Mouse (Mus musculus) CH12.LX (cell line): ENCODE data around the gene Ube2q1. TPM values are rescaled to one million over a fixed set of nuclear protein-coding genes. Genes with fewer than 3 reads are reported as not detected.

Source experiments
- DNase-seq: peaks from one replicate; pipeline ENCODE4 v3.0.0-alpha.2; 2013; ENCODE audit errors: extremely low read depth
- H3K27ac ChIP-seq: 2 replicates; pipeline ENCODE4 v1.5.1; 2012; ENCODE audit warnings: low read depth, mild to moderate bottlenecking, control low read depth, moderate library complexity; ENCODE audit not compliant: insufficient read depth
- H3K27me3 ChIP-seq: replicated peaks from 2 replicates; pipeline ENCODE3; 2012; ENCODE audit warnings: inconsistent platforms
- H3K36me3 ChIP-seq, 2 experiments: replicated peaks in 1 of 2; 2 replicates each; pipeline versions ENCODE3 to v1.6.1; 2012; ENCODE audit warnings: inconsistent platforms in 1 of 2, low read length in 1 of 2, mild to moderate bottlenecking in 1 of 2, mixed read lengths in 1 of 2, moderate library complexity in 1 of 2; ENCODE audit not compliant: control insufficient read depth in 1 of 2, insufficient read depth in 1 of 2
- H3K4me1 ChIP-seq, 2 experiments: 2 replicates each; pipeline ENCODE4 v1.6.1; 2012; ENCODE audit warnings: inconsistent platforms in 1 of 2, moderate library complexity in 1 of 2; ENCODE audit not compliant: insufficient read depth in 2 of 2, control insufficient read depth in 1 of 2
- H3K4me2 ChIP-seq: 2 replicates; pipeline ENCODE4 v1.6.1; 2012; ENCODE audit warnings: low read depth, mild to moderate bottlenecking, control low read depth; ENCODE audit not compliant: poor library complexity, insufficient read depth, severe bottlenecking
- H3K4me3 ChIP-seq, 3 experiments: fragments of 150-350 bp in 1 of 3; sonication (generic) in 1 of 3; replicated peaks in 1 of 3; 2 replicates each; pipeline versions ENCODE3 to v1.5.1; 2011 to 2012; ENCODE audit warnings: low read depth in 2 of 3, low read length in 2 of 3, mild to moderate bottlenecking in 2 of 3, moderate library complexity in 2 of 3, control low read depth in 1 of 3, improper control_type of control experiment in 1 of 3, inconsistent platforms in 1 of 3, mixed read lengths in 1 of 3; ENCODE audit not compliant: poor library complexity in 1 of 3
- H3K79me2 ChIP-seq: replicated peaks from 2 replicates; pipeline ENCODE4 v1.6.1; 2012; ENCODE audit warnings: mild to moderate bottlenecking, moderate library complexity; ENCODE audit not compliant: control insufficient read depth, poor library complexity, insufficient read depth, severe bottlenecking; ENCODE audit errors: extremely low read depth
- H3K9ac ChIP-seq: 2 replicates; pipeline ENCODE4 v1.6.1; 2012; ENCODE audit warnings: low read depth, mild to moderate bottlenecking, control low read depth, moderate library complexity; ENCODE audit not compliant: insufficient read depth
- H3K9me3 ChIP-seq: replicated peaks from 2 replicates; pipeline ENCODE3; 2012; ENCODE audit warnings: low read length, inconsistent platforms, mixed read lengths
- CHD1 ChIP-seq: IDR thresholded peaks from 2 replicates; pipeline ENCODE4 v1.6.1; 2012; ENCODE audit warnings: low read depth, low read length, improper control_type of control experiment, inconsistent platforms
- E2F4 ChIP-seq: IDR thresholded peaks from 2 replicates; pipeline ENCODE4 v1.6.1; 2011; ENCODE audit warnings: low read depth, low read length, improper control_type of control experiment; ENCODE audit not compliant: insufficient replicate concordance
- ELF1 ChIP-seq: IDR thresholded peaks from 2 replicates; pipeline ENCODE4 v1.6.1; 2014; ENCODE audit warnings: low read depth, mild to moderate bottlenecking, inconsistent platforms, low read length, improper control_type of control experiment
- EP300 ChIP-seq: IDR thresholded peaks from 2 replicates; pipeline ENCODE4 v1.6.1; 2011; ENCODE audit warnings: low read length, improper control_type of control experiment
- ETS1 ChIP-seq: conservative IDR thresholded peaks from 2 replicates; pipeline ENCODE4 v1.6.1; 2012; ENCODE audit warnings: low read depth, mild to moderate bottlenecking, inconsistent platforms, low read length, improper control_type of control experiment, moderate library complexity
- GABPA ChIP-seq: IDR thresholded peaks from 2 replicates; pipeline ENCODE4 v1.6.1; 2012; ENCODE audit warnings: low read depth, low read length, improper control_type of control experiment, inconsistent platforms; ENCODE audit not compliant: insufficient replicate concordance
- HCFC1 ChIP-seq: IDR thresholded peaks from 2 replicates; pipeline ENCODE4 v1.6.1; 2012; ENCODE audit warnings: low read depth, mild to moderate bottlenecking, inconsistent platforms, low read length, improper control_type of control experiment
- IRF4 ChIP-seq: IDR thresholded peaks from 2 replicates; pipeline ENCODE4 v1.6.1; 2014; ENCODE audit warnings: low read depth, mild to moderate bottlenecking, inconsistent platforms, low read length, improper control_type of control experiment
- JUN ChIP-seq: IDR thresholded peaks from 2 replicates; pipeline ENCODE4 v1.6.1; 2011; ENCODE audit warnings: low read depth, mild to moderate bottlenecking, low read length, improper control_type of control experiment, moderate library complexity; ENCODE audit not compliant: insufficient read depth
- JUND ChIP-seq: conservative IDR thresholded peaks from 2 replicates; pipeline ENCODE4 v1.6.1; 2011; ENCODE audit warnings: low read depth, low read length, improper control_type of control experiment
- KAT2A ChIP-seq: IDR thresholded peaks from 2 replicates; pipeline ENCODE4 v1.6.1; 2012; ENCODE audit warnings: low read length, improper control_type of control experiment, inconsistent platforms; ENCODE audit not compliant: insufficient replicate concordance
- MAFK ChIP-seq: IDR thresholded peaks from 2 replicates; pipeline ENCODE4 v1.6.1; 2011; ENCODE audit warnings: low read length, improper control_type of control experiment; ENCODE audit not compliant: insufficient replicate concordance
- MAX ChIP-seq: IDR thresholded peaks from 2 replicates; pipeline ENCODE4 v1.6.1; 2011; ENCODE audit warnings: low read length, improper control_type of control experiment
- MAZ ChIP-seq: IDR thresholded peaks from 2 replicates; pipeline ENCODE4 v1.6.1; 2012; ENCODE audit warnings: low read depth, mild to moderate bottlenecking, inconsistent platforms, low read length, improper control_type of control experiment, moderate library complexity
- MEF2A ChIP-seq: IDR thresholded peaks from 2 replicates; pipeline ENCODE4 v1.6.1; 2014; ENCODE audit warnings: low read depth, mild to moderate bottlenecking, inconsistent platforms, low read length, improper control_type of control experiment, borderline replicate concordance
- MXI1 ChIP-seq: IDR thresholded peaks from 2 replicates; pipeline ENCODE4 v1.6.1; 2011; ENCODE audit warnings: mild to moderate bottlenecking, low read depth, low read length, improper control_type of control experiment
- MYC ChIP-seq: IDR thresholded peaks from 2 replicates; pipeline ENCODE4 v1.6.1; 2011; ENCODE audit warnings: low read depth, mild to moderate bottlenecking, improper control_type of control experiment, low read length
- NELFE ChIP-seq: IDR thresholded peaks from 2 replicates; pipeline ENCODE4 v1.6.1; 2011; ENCODE audit warnings: low read depth, low read length, improper control_type of control experiment
- NRF1 ChIP-seq: IDR thresholded peaks from 2 replicates; pipeline ENCODE4 v1.6.1; 2014; ENCODE audit warnings: low read depth, mild to moderate bottlenecking, inconsistent platforms, low read length, improper control_type of control experiment, moderate library complexity
- POLR2AphosphoS2 ChIP-seq: IDR thresholded peaks from 2 replicates; pipeline ENCODE4 v1.6.1; 2011; ENCODE audit warnings: low read depth, low read length, improper control_type of control experiment
- RAD21 ChIP-seq: IDR thresholded peaks from 2 replicates; pipeline ENCODE4 v1.6.1; 2011; ENCODE audit warnings: low read depth, mild to moderate bottlenecking, low read length, improper control_type of control experiment, moderate library complexity
- RCOR1 ChIP-seq: conservative IDR thresholded peaks from 2 replicates; pipeline ENCODE4 v1.6.1; 2012; ENCODE audit warnings: low read depth, mild to moderate bottlenecking, inconsistent platforms, low read length, improper control_type of control experiment
- SIN3A ChIP-seq: IDR thresholded peaks from 2 replicates; pipeline ENCODE4 v1.6.1; 2012; ENCODE audit warnings: low read length, improper control_type of control experiment, inconsistent platforms
- SMC3 ChIP-seq: IDR thresholded peaks from 2 replicates; pipeline ENCODE4 v1.6.1; 2011; ENCODE audit warnings: low read depth, low read length, improper control_type of control experiment
- TBP ChIP-seq: conservative IDR thresholded peaks from 2 replicates; pipeline ENCODE4 v1.6.1; 2011; ENCODE audit warnings: low read depth, low read length, improper control_type of control experiment
- UBTF ChIP-seq: IDR thresholded peaks from 2 replicates; pipeline ENCODE4 v1.6.1; 2012; ENCODE audit warnings: low read depth, mild to moderate bottlenecking, inconsistent platforms, low read length, improper control_type of control experiment, moderate library complexity
- USF1 ChIP-seq: IDR thresholded peaks from 2 replicates; pipeline ENCODE4 v1.6.1; 2014; ENCODE audit warnings: low read depth, mild to moderate bottlenecking, inconsistent platforms, low read length, improper control_type of control experiment
- USF2 ChIP-seq: conservative IDR thresholded peaks from 2 replicates; pipeline ENCODE4 v1.6.1; 2011; ENCODE audit warnings: low read depth, low read length, improper control_type of control experiment
- ZKSCAN1 ChIP-seq: IDR thresholded peaks from 2 replicates; pipeline ENCODE4 v1.6.1; 2012; ENCODE audit warnings: low read depth, inconsistent platforms, low read length, improper control_type of control experiment, borderline replicate concordance
- ZNF384 ChIP-seq: IDR thresholded peaks from 2 replicates; pipeline ENCODE4 v1.6.1; 2012; ENCODE audit warnings: low read depth, low read length, improper control_type of control experiment, inconsistent platforms
- dilution Hi-C: fragments of 300-500 bp; cut with MboI; formaldehyde crosslinking; loops from 2 replicates; pipeline ENCODE4 v1.14.3; 2020; ENCODE audit warnings: low sequenced_read_pairs; ENCODE audit not compliant: extremely low pct_unique_long_range_greater_than_20kb, extremely low pct_ligation_motif_present
- in situ Hi-C: fragments of 300-500 bp; cut with MboI; formaldehyde crosslinking; loops from 3 replicates; pipeline ENCODE4 v1.14.3; 2019; ENCODE audit warnings: low sequenced_read_pairs, low pct_ligation_motif_present, low pct_unique_long_range_greater_than_20kb, mixed read lengths
- polyA plus RNA-seq: library from polyadenylated mRNA; unstranded; fragments of >175 nt; gene quantifications from 2 replicates; pipeline ENCODE4 v1.2.1, GENCODE M21; 2012; ENCODE audit warnings: low read depth; ENCODE audit not compliant: insufficient read length
- total RNA-seq, 2 experiments: library from RNA; depleted of rRNA; stranded (reverse); fragments of 300-350 nt in 1 of 2; fragments of >200 nt in 1 of 2; gene quantifications; 2 replicates each; pipeline ENCODE4 v1.2.3; 2012 to 2014

The Ube2q1 gene
- total and polyA plus RNA-seq, 3 experiments = 35.4 to 88.8 (median 59.4) TPM

DNA sequence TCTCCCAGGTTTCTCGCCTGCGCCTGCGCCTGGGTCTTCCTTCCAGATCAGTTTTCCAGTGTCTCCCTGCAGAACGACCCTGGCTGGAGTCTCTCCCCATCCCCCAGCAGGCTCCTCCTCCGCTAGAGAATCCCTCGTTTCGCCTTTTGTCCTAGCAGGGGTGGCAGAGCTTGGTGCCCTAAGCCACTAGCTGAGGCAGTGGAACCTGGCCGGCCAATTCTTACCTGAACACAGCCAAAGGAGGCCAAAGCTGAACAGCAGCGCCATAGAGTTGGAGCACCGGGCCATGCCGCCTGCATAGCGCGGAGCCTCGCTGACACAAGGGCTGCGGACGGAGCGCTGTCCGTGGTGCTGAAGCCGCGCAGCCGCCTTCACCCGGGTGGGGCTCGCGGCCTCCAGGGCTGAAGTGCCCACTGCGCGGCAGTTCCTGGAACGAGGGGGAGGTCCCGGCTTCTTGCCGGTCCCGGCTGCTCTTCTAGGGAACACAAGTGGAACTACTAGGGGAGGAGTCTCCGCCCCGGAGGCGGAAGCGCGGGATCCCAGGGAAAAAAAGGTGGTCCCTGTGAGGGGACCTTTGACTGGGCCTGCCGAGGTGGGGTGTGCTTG, 9.2 kb upstream of the Ube2q1 start, which contains the start of gene Chrnb2:
Gene Chrnb2, minus strand, starts transcription at position 514 of the 606 bp plus-strand sequence.
- no peak within 1 kb of the TSS for H3K27ac ChIP-seq
- in situ Hi-C loops (loop anchor here (25.0 kb wide), 1 partner anchor 427 kb away; the partner anchor contains the start of genes Adam15 and Efna4), dilution Hi-C loops (no loop called here)
- no peaks in the 10 kb centered on the region for H3K27me3 ChIP-seq
- H3K79me2 ChIP-seq = no peaks in the 10 kb centered on the region
- no peak within 1 kb of the TSS for H3K4me2 ChIP-seq
- H3K4me1 ChIP-seq = 0 out of 4 replicates have a peak, but pooled peaks cover 0 to 5% of the 10 kb centered on the region in 2 experiments
- no peak for DNase-seq
- H3K36me3 ChIP-seq = peaks cover 0 to 8% of the 10 kb centered on the region in 2 experiments
- H3K9me3 ChIP-seq = no peaks in the 10 kb centered on the region
- no peak within 1 kb of the TSS for H3K9ac ChIP-seq
- H3K4me3 ChIP-seq = no peak within 1 kb of the TSS
- TF ChIP-seq USF2 = no peak
- no peak for TF ChIP-seq MEF2A
- TF ChIP-seq E2F4 = no peak
- TF ChIP-seq ETS1 = no peak
- TF ChIP-seq JUN = no peak
- no peak for TF ChIP-seq TBP
- TF ChIP-seq CHD1 = no peak
- no peak for TF ChIP-seq JUND
- no peak for TF ChIP-seq SMC3
- peak; percentile 87 for TF ChIP-seq SIN3A
- TF ChIP-seq USF1 = no peak
- TF ChIP-seq NRF1 = peak; percentile 37; the same call in 1 of the 2 replicates
- TF ChIP-seq MXI1 = peak; percentile 92
- 0 out of 2 replicates have a peak, but pooled peaks have one; percentile 48 for TF ChIP-seq UBTF
- no peak for TF ChIP-seq GABPA
- TF ChIP-seq MAZ = no peak
- no peak for TF ChIP-seq EP300
- 0 out of 2 replicates have a peak, but pooled peaks have one; percentile 17 for TF ChIP-seq ELF1
- TF ChIP-seq RCOR1 = no peak
- TF ChIP-seq MAX = no peak
- no peak for TF ChIP-seq ZKSCAN1
- TF ChIP-seq KAT2A = no peak
- TF ChIP-seq NELFE = no peak
- TF ChIP-seq IRF4 = no peak
- TF ChIP-seq HCFC1 = no peak
- no peak for TF ChIP-seq MAFK
- no peak for TF ChIP-seq POLR2AphosphoS2
- TF ChIP-seq ZNF384 = no peak
- TF ChIP-seq MYC = no peak
- no peak for TF ChIP-seq RAD21
